Mouse (Mus musculus): Measurements from ENCODE around the gene Spindoc.

- TF ChIP-seq CTCF (IDR thresholded peaks at IDR 0.05 in 2 of 3, conservative IDR thresholded peaks at IDR 0.05 in 1 of 3; ENCODE audit: control insufficient read depth in 1 of 3, insufficient read depth in 1 of 3, low read depth in 2 of 3, low read length in 3 of 3, poor library complexity in 1 of 3, severe bottlenecking in 1 of 3) (no peak), POLR2AphosphoS2 (IDR thresholded peaks at IDR 0.05; ENCODE audit: low read length) (no peak), TAL1 (IDR thresholded peaks at IDR 0.05; ENCODE audit: low read length) (no peak), BHLHE40 (IDR thresholded peaks at IDR 0.05; ENCODE audit: borderline replicate concordance, low read depth, low read length) (no peak), EP300 (IDR thresholded peaks at IDR 0.05; ENCODE audit: low read depth in 1 of 2, low read length in 2 of 2) (no peak), MEF2A (IDR thresholded peaks at IDR 0.05; ENCODE audit: extremely low read depth, insufficient replicate concordance, low read depth, low read length, poor library complexity, severe bottlenecking) (no peak), HCFC1 (IDR thresholded peaks at IDR 0.05; ENCODE audit: low read depth, low read length) (no peak), TBP (IDR thresholded peaks at IDR 0.05; ENCODE audit: low read depth, low read length) (no peak), CHD2 (IDR thresholded peaks at IDR 0.05; ENCODE audit: low read length) (no peak), ELF1 (IDR thresholded peaks at IDR 0.05; ENCODE audit: low read depth, low read length) (no peak), ETS1 (IDR thresholded peaks at IDR 0.05; ENCODE audit: low read depth, low read length) (no peak)
Measured at GRCm38 (mm10) chr19:7421602-7422591, 39.1 kb upstream of the Spindoc start.
